Mouse (Mus musculus): ENCODE results near the gene Tmem132c. TPM values are rescaled to one million over a fixed set of nuclear protein-coding genes. Genes with fewer than 3 reads are reported as not detected.
A peak's percentile ranks its signal among the peaks of the same experiment; 100 is the strongest.

Tmem132c gene
- polyA plus RNA-seq, 2 experiments: 0.08 TPM; not detected in 1

DNA sequence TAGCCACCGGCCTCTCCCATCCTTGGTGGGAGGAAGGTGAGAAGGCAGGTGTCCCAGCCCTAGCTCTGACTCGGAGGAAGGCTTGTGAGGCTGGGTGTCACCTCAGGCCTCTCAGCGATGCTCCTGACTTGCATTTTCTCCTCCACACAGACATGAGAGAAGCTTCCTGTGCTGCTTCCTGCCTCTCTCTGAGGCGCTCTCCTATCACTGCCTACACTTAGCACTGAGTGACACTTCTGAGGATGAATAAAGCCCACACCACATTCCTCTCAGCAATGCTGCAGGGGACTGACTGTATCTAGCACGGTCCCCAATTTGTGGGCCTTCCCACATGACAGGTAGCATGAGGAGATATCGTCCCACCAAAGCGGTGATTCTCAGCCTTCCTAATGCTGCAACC lies 355.3 kb downstream of the Tmem132c start:
- H3K4me2 ChIP-seq (ENCODE audit: low read depth): no peak overlapping the region
- H3K27me3 ChIP-seq (ENCODE audit: control insufficient read depth, insufficient read depth, low read length): no peaks in the 10 kb centered on the region
- no peak overlapping the region for H3K27ac ChIP-seq
- no peak for TF ChIP-seq CTCF (IDR thresholded peaks at IDR 0.05; ENCODE audit: low read depth)
- TF ChIP-seq EP300 (IDR thresholded peaks at IDR 0.05; ENCODE audit: low read depth): no peak
- DNase-seq (ENCODE audit: low read depth in 3 of 3, low spot score in 3 of 3) (no peak), ATAC-seq (ENCODE audit: insufficient read depth) (no peak)
- no peak overlapping the region for H3K4me3 ChIP-seq (ENCODE audit: insufficient read depth in 1 of 2, low read depth in 2 of 2, low read length in 2 of 2)
- H3K9ac ChIP-seq (replicated peaks): no peak overlapping the region
- H3K36me3 ChIP-seq (replicated peaks; ENCODE audit: control insufficient read depth, insufficient read depth, low read depth): peaks cover 29% of the 10 kb centered on the region
- WGBS (ENCODE audit: insufficient replicate concordance): 68% methylated on average over 7 of the region's 7 CpGs
- H3K4me1 ChIP-seq (replicated peaks; ENCODE audit: control insufficient read depth in 2 of 2, insufficient read depth in 2 of 2, low read length in 1 of 2): no peaks in the 10 kb centered on the region
- H3K9me3 ChIP-seq (ENCODE audit: control insufficient read depth, low read length): no peaks in the 10 kb centered on the region

DNA sequence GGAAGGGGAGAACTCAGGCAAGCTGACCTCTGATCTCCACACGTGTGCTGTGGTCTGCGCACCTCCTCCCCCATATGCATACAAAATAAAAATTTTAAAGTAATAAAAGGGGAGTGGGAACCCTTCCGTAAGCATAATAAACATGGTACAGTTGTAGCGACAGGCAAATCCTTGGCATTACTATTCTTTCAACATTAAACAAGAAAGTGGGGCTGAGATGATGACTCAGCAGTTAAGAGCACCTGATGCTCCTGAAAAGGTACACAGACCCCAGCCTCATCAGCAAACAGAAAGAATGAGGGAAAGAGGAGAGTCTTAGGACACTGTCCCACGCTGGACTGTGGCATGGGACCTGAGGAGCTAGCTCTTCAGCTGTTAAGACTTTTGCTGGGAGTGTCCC lies 361.4 kb downstream of the Tmem132c start:
- Histone ChIP-seq H3K4me2 (ENCODE audit: low read depth) (no peak overlapping the region), H3K36me3 (replicated peaks; ENCODE audit: control insufficient read depth, insufficient read depth, low read depth) (peaks cover 42% of the 10 kb centered on the region), H3K27me3 (ENCODE audit: control insufficient read depth, insufficient read depth, low read length) (no peaks in the 10 kb centered on the region), H3K4me3 (ENCODE audit: insufficient read depth in 1 of 2, low read depth in 2 of 2, low read length in 2 of 2) (no peak overlapping the region), H3K4me1 (replicated peaks; ENCODE audit: control insufficient read depth in 2 of 2, insufficient read depth in 2 of 2, low read length in 1 of 2) (no peaks in the 10 kb centered on the region), H3K9ac (replicated peaks) (no peak overlapping the region), H3K27ac (no peak overlapping the region), H3K9me3 (ENCODE audit: control insufficient read depth, low read length) (no peaks in the 10 kb centered on the region)
- WGBS (ENCODE audit: insufficient replicate concordance): 83% methylated on average over 5 of the region's 5 CpGs
- TF ChIP-seq EP300 (IDR thresholded peaks at IDR 0.05; ENCODE audit: low read depth): no peak
- no peak for TF ChIP-seq CTCF (IDR thresholded peaks at IDR 0.05; ENCODE audit: low read depth)
- no peak for DNase-seq (ENCODE audit: low read depth in 3 of 3, low spot score in 3 of 3)
- ATAC-seq (ENCODE audit: insufficient read depth): no peak

- peaks cover 0 to 26% of the 10 kb centered on the region in 2 experiments; a peak in 2 of 4 replicates for H3K4me1 ChIP-seq (replicated peaks; ENCODE audit: control insufficient read depth in 2 of 2, insufficient read depth in 2 of 2, low read length in 1 of 2)
- 67% methylated on average over 2 of the region's 2 CpGs for WGBS (ENCODE audit: insufficient replicate concordance)
- H3K27me3 ChIP-seq (ENCODE audit: control insufficient read depth, insufficient read depth, low read length): no peaks in the 10 kb centered on the region
- ATAC-seq (ENCODE audit: insufficient read depth) (no peak), DNase-seq (ENCODE audit: low read depth in 3 of 3, low spot score in 3 of 3) (no peak)
- H3K36me3 ChIP-seq (replicated peaks; ENCODE audit: control insufficient read depth, insufficient read depth, low read depth): peaks cover 31% of the 10 kb centered on the region
- no peak for TF ChIP-seq CTCF (IDR thresholded peaks at IDR 0.05; ENCODE audit: low read depth)
- TF ChIP-seq EP300 (IDR thresholded peaks at IDR 0.05; ENCODE audit: low read depth): no peak
- no peak overlapping the region for H3K9ac ChIP-seq (replicated peaks)
- H3K4me2 ChIP-seq (ENCODE audit: low read depth): no peak overlapping the region
- H3K4me3 ChIP-seq (ENCODE audit: insufficient read depth in 1 of 2, low read depth in 2 of 2, low read length in 2 of 2): no peak overlapping the region
- no peak overlapping the region for H3K27ac ChIP-seq
- H3K9me3 ChIP-seq (ENCODE audit: control insufficient read depth, low read length): no peaks in the 10 kb centered on the region
Measured at GRCm38 (mm10) chr5:127607507-127607906, 365.9 kb downstream of the Tmem132c start.

- Histone ChIP-seq H3K9ac (replicated peaks) (no peak overlapping the region), H3K9me3 (ENCODE audit: control insufficient read depth, low read length) (no peaks in the 10 kb centered on the region), H3K27ac (no peak overlapping the region), H3K4me2 (ENCODE audit: low read depth) (no peak overlapping the region), H3K4me3 (ENCODE audit: insufficient read depth in 1 of 2, low read depth in 2 of 2, low read length in 2 of 2) (no peak overlapping the region), H3K27me3 (ENCODE audit: control insufficient read depth, insufficient read depth, low read length) (no peaks in the 10 kb centered on the region), H3K36me3 (replicated peaks; ENCODE audit: control insufficient read depth, insufficient read depth, low read depth) (peaks cover 24% of the 10 kb centered on the region), H3K4me1 (replicated peaks; ENCODE audit: control insufficient read depth in 2 of 2, insufficient read depth in 2 of 2, low read length in 1 of 2) (peaks cover 0 to 31% of the 10 kb centered on the region in 2 experiments; a peak in 2 of 4 replicates)
- TF ChIP-seq EP300 (IDR thresholded peaks at IDR 0.05; ENCODE audit: low read depth) (no peak), CTCF (IDR thresholded peaks at IDR 0.05; ENCODE audit: low read depth) (no peak)
- ATAC-seq (ENCODE audit: insufficient read depth) (no peak), DNase-seq (ENCODE audit: low read depth in 3 of 3, low spot score in 3 of 3) (no peak)
- WGBS (ENCODE audit: insufficient replicate concordance): 74% methylated on average over 7 of the region's 7 CpGs
Measured at GRCm38 (mm10) chr5:127609191-127609714, 367.6 kb downstream of the Tmem132c start.

- Histone ChIP-seq H3K4me2 (ENCODE audit: low read depth) (peak overlapping the region; percentile 1; the same call in 1 of the 2 replicates), H3K27me3 (ENCODE audit: control insufficient read depth, insufficient read depth, low read length) (no peaks in the 10 kb centered on the region), H3K27ac (no peak overlapping the region), H3K4me1 (replicated peaks; ENCODE audit: control insufficient read depth in 2 of 2, insufficient read depth in 2 of 2, low read length in 1 of 2) (peaks cover 0 to 44% of the 10 kb centered on the region in 2 experiments; a peak in 2 of 4 replicates), H3K36me3 (replicated peaks; ENCODE audit: control insufficient read depth, insufficient read depth, low read depth) (peaks cover 16% of the 10 kb centered on the region; the same call in 1 of the 2 replicates), H3K4me3 (ENCODE audit: insufficient read depth in 1 of 2, low read depth in 2 of 2, low read length in 2 of 2) (no peak overlapping the region), H3K9me3 (ENCODE audit: control insufficient read depth, low read length) (no peaks in the 10 kb centered on the region), H3K9ac (replicated peaks) (no peak overlapping the region)
- DNase-seq (ENCODE audit: low read depth in 3 of 3, low spot score in 3 of 3) (peak in 2 of 3 experiments; percentile 7 to 26), ATAC-seq (ENCODE audit: insufficient read depth) (peak; percentile 60; the same call in 1 of the 2 replicates)
- WGBS (ENCODE audit: insufficient replicate concordance): 24% methylated on average over 6 of the region's 6 CpGs
- TF ChIP-seq CTCF (IDR thresholded peaks at IDR 0.05; ENCODE audit: low read depth) (no peak), EP300 (IDR thresholded peaks at IDR 0.05; ENCODE audit: low read depth) (no peak)
Measured at GRCm38 (mm10) chr5:127610787-127611509, 369.3 kb downstream of the Tmem132c start.

Data from liver, embryonic 14.5 days (tissue).